Mouse (Mus musculus) liver, embryonic 14.5 days (tissue): ENCODE results near the gene Ndufs7. TPM values are rescaled to one million over a fixed set of nuclear protein-coding genes. Genes with fewer than 3 reads are reported as not detected.
"Not testable (repeated sequence)": the region's sequence is repeated elsewhere in the genome, so short reads cannot be mapped to it uniquely, and the experiment has no call there.

Experiments used
- ATAC-seq: fragments of 200-750 bp; cut with Nextera tagmentation; 2 replicates; pipeline ENCODE4 v1.8.0; 2017; ENCODE audit warnings: moderate number of reproducible peaks, mild to moderate bottlenecking, moderate library complexity; ENCODE audit not compliant: insufficient read depth
- DNase-seq, 3 experiments: peaks; one replicate each; pipeline ENCODE4 v3.0.0-alpha.2; 2012 to 2013; ENCODE audit warnings: low read depth in 3 of 3, low spot score in 3 of 3
- H3K27ac ChIP-seq: fragments of 300-500 bp; sonication (generic); 2 replicates; pipeline ENCODE4 v1.5.1; 2014; ENCODE audit warnings: moderate library complexity, mild to moderate bottlenecking, control low read depth, inconsistent platforms
- H3K27me3 ChIP-seq: fragments of 300-500 bp; sonication (generic); 2 replicates; pipeline ENCODE4 v1.6.1; 2014; ENCODE audit warnings: mild to moderate bottlenecking, low read length, moderate library complexity; ENCODE audit not compliant: control insufficient read depth, insufficient read depth
- H3K36me3 ChIP-seq: fragments of 300-500 bp; sonication (generic); replicated peaks from 2 replicates; pipeline ENCODE4 v1.6.1; 2014; ENCODE audit warnings: low read depth; ENCODE audit not compliant: control insufficient read depth, insufficient read depth
- H3K4me1 ChIP-seq, 2 experiments: fragments of 200-500 bp in 1 of 2; fragments of 300-500 bp in 1 of 2; sonication (generic) in 1 of 2; replicated peaks; 2 replicates each; pipeline ENCODE4 v1.6.1; 2012 to 2014; ENCODE audit warnings: antibody characterized with exemption in 1 of 2, inconsistent platforms in 1 of 2, low read length in 1 of 2; ENCODE audit not compliant: control insufficient read depth in 2 of 2, insufficient read depth in 2 of 2
- H3K4me2 ChIP-seq: fragments of 300-500 bp; sonication (generic); 2 replicates; pipeline ENCODE4 v1.6.1; 2014; ENCODE audit warnings: low read depth, mild to moderate bottlenecking, control low read depth, moderate library complexity
- H3K4me3 ChIP-seq, 2 experiments: fragments of 200-500 bp in 1 of 2; fragments of 300-500 bp in 1 of 2; sonication (generic) in 1 of 2; 2 replicates each; pipeline ENCODE4 v1.5.1; 2012 to 2014; ENCODE audit warnings: low read depth in 2 of 2, low read length in 2 of 2, mild to moderate bottlenecking in 2 of 2, control low read depth in 1 of 2, inconsistent platforms in 1 of 2, moderate library complexity in 1 of 2; ENCODE audit not compliant: insufficient read depth in 1 of 2
- H3K9ac ChIP-seq: fragments of 300-500 bp; sonication (generic); replicated peaks from 2 replicates; pipeline ENCODE4 v1.6.1; 2014; ENCODE audit warnings: mild to moderate bottlenecking, control low read depth, moderate library complexity
- H3K9me3 ChIP-seq: fragments of 300-500 bp; sonication (generic); 2 replicates; pipeline ENCODE4 v1.6.1; 2016; ENCODE audit warnings: low read length, mixed read lengths; ENCODE audit not compliant: control insufficient read depth
- CTCF ChIP-seq: IDR thresholded peaks from 2 replicates; pipeline ENCODE4 v1.5.1; 2016; ENCODE audit warnings: antibody characterized with exemption, low read depth, control low read depth
- EP300 ChIP-seq: IDR thresholded peaks from 2 replicates; pipeline ENCODE4 v1.6.1; 2016; ENCODE audit warnings: antibody characterized with exemption, low read depth
- WGBS: fragments of 180-500 bp; shearing (Covaris S2); extraction: QIAGEN DNeasy Blood & Tissue Kit; methylation state at CpG from one replicate; pipeline ENCODE4 v1.1.7; 2014; ENCODE audit not compliant: insufficient replicate concordance; 5-methylcytosine and 5-hydroxymethylcytosine counted together
- polyA plus RNA-seq, 2 experiments: library from polyadenylated mRNA; depleted of rRNA in 1 of 2; stranded (reverse) in 1 of 2; unstranded in 1 of 2; fragments of >200 nt; fragmentation: Nextera tagmentation in 1 of 2; extraction: Ambion mirVana in 1 of 2; gene quantifications; 2 replicates each; pipeline versions ENCODE4 v1.2.1 to v1.2.3; 2012 to 2014

Gene Ndufs7
- polyA plus RNA-seq, 2 experiments, result 189 to 272 TPM

DNA sequence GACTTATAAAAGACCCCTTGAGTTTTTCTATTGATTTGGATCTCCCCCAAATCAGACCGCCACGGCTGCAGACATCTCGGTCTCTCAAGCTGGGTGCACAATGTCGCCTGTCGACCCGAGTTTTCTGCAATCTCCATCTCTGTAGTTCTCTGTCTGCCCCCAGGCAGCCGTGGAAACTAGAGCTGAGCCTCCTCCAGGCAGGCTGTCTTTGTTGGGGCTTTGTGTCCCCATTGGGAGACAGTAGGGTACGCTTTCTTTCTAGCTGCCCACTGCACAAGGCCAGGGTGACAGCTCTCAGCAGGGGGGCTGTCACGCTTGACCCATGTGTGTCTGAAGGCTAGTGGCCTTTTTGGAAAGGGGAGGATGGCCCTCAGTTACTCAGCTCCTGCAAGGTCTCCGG, 41.2 kb upstream of the Ndufs7 start:
- Histone ChIP-seq H3K9me3 (no peaks in the 10 kb centered on the region), H3K4me2 (no peak overlapping the region), H3K27ac (no peak overlapping the region), H3K9ac (no peak overlapping the region), H3K4me1 (no peaks in the 10 kb centered on the region), H3K4me3 (no peak overlapping the region), H3K27me3 (no peaks in the 10 kb centered on the region), H3K36me3 (no peaks in the 10 kb centered on the region)
- 63% methylated on average over 10 of the region's 10 CpGs for WGBS
- no peak for ATAC-seq
- no peak for DNase-seq
- TF ChIP-seq EP300, result no peak
- no peak for TF ChIP-seq CTCF

DNA sequence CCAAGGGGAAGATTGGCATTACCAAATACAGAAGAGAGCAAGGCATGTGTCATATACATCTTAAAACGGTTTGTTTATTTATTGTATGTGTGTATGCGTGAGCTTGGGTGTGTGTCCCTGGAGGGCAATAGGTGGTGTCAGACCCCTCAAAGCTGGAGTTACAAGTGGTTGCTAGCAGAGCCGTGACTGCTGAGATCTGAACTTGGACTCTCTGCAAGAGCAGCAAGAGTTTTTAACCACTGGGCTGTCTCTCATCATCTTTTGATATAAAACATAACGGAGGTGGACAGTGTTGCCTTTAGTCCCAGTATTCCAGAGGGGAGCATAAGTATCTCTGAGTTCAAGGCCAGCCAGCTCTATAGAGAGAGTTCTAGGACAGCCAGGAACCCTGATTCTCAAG, 40.7 kb upstream of the Ndufs7 start:
- TF ChIP-seq EP300 (no peak), CTCF (no peak)
- DNase-seq, result no peak
- 76% methylated on average over 4 of the region's 4 CpGs for WGBS
- H3K27me3 ChIP-seq, result no peaks in the 10 kb centered on the region
- H3K9me3 ChIP-seq, result no peaks in the 10 kb centered on the region
- H3K27ac ChIP-seq, result no peak overlapping the region
- H3K4me3 ChIP-seq, result no peak overlapping the region
- no peak overlapping the region for H3K4me2 ChIP-seq
- H3K36me3 ChIP-seq, result no peaks in the 10 kb centered on the region
- no peak for ATAC-seq
- no peaks in the 10 kb centered on the region for H3K4me1 ChIP-seq
- no peak overlapping the region for H3K9ac ChIP-seq

GRCm38 (mm10) chr10:80208841-80209371, 40.0 kb upstream of the Ndufs7 start:
- Histone ChIP-seq H3K27ac (no peak overlapping the region), H3K27me3 (no peaks in the 10 kb centered on the region), H3K4me1 (no peaks in the 10 kb centered on the region), H3K4me3 (no peak overlapping the region), H3K4me2 (no peak overlapping the region), H3K9ac (no peak overlapping the region), H3K9me3 (no peaks in the 10 kb centered on the region), H3K36me3 (no peaks in the 10 kb centered on the region)
- WGBS, result 40% methylated on average over 24 of the region's 24 CpGs
- DNase-seq, result no peak
- no peak for ATAC-seq
- TF ChIP-seq EP300, result no peak
- TF ChIP-seq CTCF, result no peak

GRCm38 (mm10) chr10:80211547-80212103, 37.3 kb upstream of the Ndufs7 start:
- not testable (repeated sequence) for H3K9me3 ChIP-seq, H3K4me3 ChIP-seq, H3K4me1 ChIP-seq, H3K9ac ChIP-seq, H3K4me2 ChIP-seq, ATAC-seq, H3K36me3 ChIP-seq, H3K27ac ChIP-seq, DNase-seq, H3K27me3 ChIP-seq
- 56% methylated on average over 7 of the region's 7 CpGs for WGBS

DNA sequence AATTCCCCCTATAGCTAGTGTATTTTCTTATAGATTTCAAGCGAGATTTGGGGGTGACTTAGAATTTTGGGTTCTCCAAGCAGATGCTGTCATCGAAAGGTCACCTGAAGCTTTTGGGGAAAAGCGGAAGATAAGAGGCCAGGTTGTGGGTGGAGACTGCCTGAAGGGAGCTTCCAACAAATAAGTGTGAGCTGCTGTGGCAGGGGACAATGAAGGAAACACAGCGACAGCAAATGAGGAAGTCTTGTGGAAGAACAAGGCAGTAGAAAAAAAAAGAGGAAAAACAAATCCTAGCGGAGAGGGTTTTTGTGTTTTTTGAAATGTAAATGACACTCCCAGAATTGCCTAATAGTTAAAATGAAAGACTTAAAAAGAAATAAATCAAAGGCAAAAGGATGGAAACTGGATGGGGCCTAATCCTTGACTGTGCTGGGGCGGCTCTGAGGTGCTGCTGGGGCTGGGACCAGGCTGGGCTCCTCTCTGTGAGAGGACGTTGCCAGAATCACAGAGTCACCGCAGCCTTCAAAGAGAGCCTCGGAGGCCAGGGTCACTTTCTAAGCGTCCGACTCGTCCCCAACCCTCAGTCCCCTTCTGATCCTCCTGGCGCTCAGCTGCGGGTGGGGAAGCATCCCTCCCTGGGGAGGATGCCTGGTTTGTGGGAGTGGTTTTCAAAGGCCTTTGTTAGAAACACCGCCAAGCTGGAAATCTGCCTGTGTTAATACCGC, 33.7 kb upstream of the Ndufs7 start:
- no peak for DNase-seq
- H3K36me3 ChIP-seq, result no peaks in the 10 kb centered on the region
- no peak for ATAC-seq
- no peak overlapping the region for H3K27ac ChIP-seq
- H3K9me3 ChIP-seq, result no peaks in the 10 kb centered on the region
- H3K4me2 ChIP-seq, result no peak overlapping the region
- TF ChIP-seq EP300 (no peak), CTCF (no peak)
- H3K4me3 ChIP-seq, result no peak overlapping the region
- H3K9ac ChIP-seq, result no peak overlapping the region
- no peaks in the 10 kb centered on the region for H3K4me1 ChIP-seq
- H3K27me3 ChIP-seq, result no peaks in the 10 kb centered on the region; the same call in 1 of the 2 replicates
- 18% methylated on average over 16 of the region's 16 CpGs for WGBS
